21 mouse cellular contexts compared by ENCODE assay signal in genomic region chr17:65820197-65820596, GRCm38 (mm10). TPM values are rescaled to one million over a fixed set of nuclear protein-coding genes. Genes with fewer than 3 reads are reported as not detected.
DNase-seq lines count a peak whose midpoint lies in the region; ATAC-seq lines count a peak whose summit lies in the region.
"Had no signal": no experiment of that assay in that cellular context is flagged by ENCODE, and none has a peak within 500 bp of the region (broad histone marks: within the 10 kb centered on the region; RNA-seq: fewer than 3 reads in every experiment).

No protein-coding gene starts in this region.

- H3K9me3 ChIP-seq in embryonic facial prominence, embryonic 13.5 days = no peaks in the 10 kb centered on the region
- H3K9me3 ChIP-seq in embryonic facial prominence, embryonic 10.5 days = no peaks in the 10 kb centered on the region
- H3K9me3 ChIP-seq in forebrain, embryonic 16.5 days (ENCODE audit: control insufficient read depth, low read length) = no peaks in the 10 kb centered on the region
- no peaks in the 10 kb centered on the region for H3K9me3 ChIP-seq in forebrain, embryonic 10.5 days
- H3K9me3 ChIP-seq: G1E had no signal

- ATAC-seq in embryonic facial prominence, embryonic 13.5 days (ENCODE audit: insufficient number of reproducible peaks, insufficient read depth, low FRiP score, low TSS enrichment, low read depth) = no peak
- peak; percentile 54; the same call in 1 of the 2 replicates for ATAC-seq in forebrain, embryonic 16.5 days
- ATAC-seq: activated CD4-positive, CD25-positive, alpha-beta regulatory T cell, adult 4 months; CD4-positive, CD25-positive, alpha-beta regulatory T cell, adult 4 months; forebrain, embryonic 14.5 days; Patski had no signal

- DNase-seq in embryonic facial prominence, embryonic 10.5 days (ENCODE audit: low spot score) = no peak
- DNase-seq in forebrain, embryonic 10.5 days (ENCODE audit: extremely low spot score, low spot score) = no peak
- peak; percentile 22 for DNase-seq in retina, adult 2 months (ENCODE audit: low read depth, low spot score)
- no peak for DNase-seq in retina, embryonic 14.5 days (ENCODE audit: low spot score)
- DNase-seq: adrenal gland, adult 8-10 months; adrenal gland, postnatal 14 days; adrenal gland, postnatal 36 days; B cell, adult 2 months; cerebellum, adult 11-12 months; cerebellum, adult 2 months; cerebellum, adult 9-10 months; cerebellum, postnatal 10 days; cerebellum, postnatal 25 days had no signal

- WGBS in embryonic facial prominence, embryonic 13.5 days = 75% methylated on average over 5 of the region's 5 CpGs
- 87% methylated on average over 5 of the region's 5 CpGs for WGBS in embryonic facial prominence, embryonic 10.5 days
- 79% methylated on average over 5 of the region's 5 CpGs for WGBS in forebrain, embryonic 16.5 days
- WGBS in forebrain, embryonic 10.5 days = 94% methylated on average over 5 of the region's 5 CpGs

- 0 out of 2 replicates have a peak overlapping the region, but pooled peaks have one; percentile 24 for H3K27ac ChIP-seq in embryonic facial prominence, embryonic 13.5 days
- no peak overlapping the region for H3K27ac ChIP-seq in embryonic facial prominence, embryonic 10.5 days (replicated peaks)
- no peak overlapping the region for H3K27ac ChIP-seq in forebrain, embryonic 16.5 days (ENCODE audit: low read length)
- no peak overlapping the region for H3K27ac ChIP-seq in forebrain, embryonic 10.5 days

- H3K4me3 ChIP-seq in embryonic facial prominence, embryonic 13.5 days = no peak overlapping the region
- no peak overlapping the region for H3K4me3 ChIP-seq in embryonic facial prominence, embryonic 10.5 days
- H3K4me3 ChIP-seq in forebrain, embryonic 16.5 days (replicated peaks; ENCODE audit: low read length) = no peak overlapping the region
- no peak overlapping the region for H3K4me3 ChIP-seq in forebrain, embryonic 10.5 days

- no peaks in the 10 kb centered on the region for H3K4me1 ChIP-seq in embryonic facial prominence, embryonic 13.5 days
- no peaks in the 10 kb centered on the region; the same call in 1 of the 2 replicates for H3K4me1 ChIP-seq in embryonic facial prominence, embryonic 10.5 days
- no peaks in the 10 kb centered on the region for H3K4me1 ChIP-seq in forebrain, embryonic 16.5 days (replicated peaks; ENCODE audit: control insufficient read depth, insufficient read depth, low read length)
- no peaks in the 10 kb centered on the region for H3K4me1 ChIP-seq in forebrain, embryonic 10.5 days

- H3K36me3 ChIP-seq in embryonic facial prominence, embryonic 13.5 days = peaks cover 74% of the 10 kb centered on the region
- peaks cover 92% of the 10 kb centered on the region for H3K36me3 ChIP-seq in embryonic facial prominence, embryonic 10.5 days (replicated peaks)
- peaks cover 26% of the 10 kb centered on the region for H3K36me3 ChIP-seq in forebrain, embryonic 16.5 days (ENCODE audit: control insufficient read depth, insufficient read depth)
- H3K36me3 ChIP-seq in forebrain, embryonic 10.5 days (replicated peaks) = peaks cover 95% of the 10 kb centered on the region

- H3K9ac ChIP-seq in embryonic facial prominence, embryonic 13.5 days = no peak overlapping the region
- no peak overlapping the region for H3K9ac ChIP-seq in forebrain, embryonic 16.5 days (replicated peaks; ENCODE audit: low read depth, low read length)

- no peaks in the 10 kb centered on the region for H3K27me3 ChIP-seq in embryonic facial prominence, embryonic 13.5 days
- H3K27me3 ChIP-seq in embryonic facial prominence, embryonic 10.5 days (replicated peaks; ENCODE audit: low read depth, poor library complexity, severe bottlenecking) = no peaks in the 10 kb centered on the region
- H3K27me3 ChIP-seq in forebrain, embryonic 16.5 days (replicated peaks; ENCODE audit: control insufficient read depth, insufficient read depth, low read length) = no peaks in the 10 kb centered on the region
- no peaks in the 10 kb centered on the region for H3K27me3 ChIP-seq in forebrain, embryonic 10.5 days (ENCODE audit: poor library complexity, severe bottlenecking)
- H3K27me3 ChIP-seq: CH12.LX, Patski had no signal

- H3K4me2 ChIP-seq in embryonic facial prominence, embryonic 13.5 days = no peak overlapping the region
- no peak overlapping the region for H3K4me2 ChIP-seq in forebrain, embryonic 16.5 days (ENCODE audit: low read length)

RNA-seq across cellular contexts. Expression of gene Ppp4r1, which starts 37.8 kb away (rescaled TPM):
- 44.1 and 46.7 TPM in 2 replicates for polyA plus RNA-seq in embryonic facial prominence, embryonic 13.5 days (2015; fragmentation: Nextera tagmentation; extraction: Ambion mirVana)
- 61.4 and 67.4 TPM in 2 replicates for polyA plus RNA-seq in embryonic facial prominence, embryonic 10.5 days (2016; fragmentation: Nextera tagmentation; extraction: Ambion mirVana)
- 47.8 and 54.6 TPM in 2 replicates for polyA plus RNA-seq in forebrain, embryonic 16.5 days (2015; fragmentation: Nextera tagmentation; extraction: Ambion mirVana)
- 61.5 and 66.0 TPM in 2 replicates for polyA plus RNA-seq in forebrain, embryonic 10.5 days (2016; fragmentation: Nextera tagmentation; extraction: Ambion mirVana)

RNA-seq across cellular contexts. Expression of gene Rab31, which starts 47.6 kb away (rescaled TPM):
- 59.8 and 61.2 TPM in 2 replicates for polyA plus RNA-seq in embryonic facial prominence, embryonic 13.5 days (2015; fragmentation: Nextera tagmentation; extraction: Ambion mirVana)
- 54.6 and 58.7 TPM in 2 replicates for polyA plus RNA-seq in embryonic facial prominence, embryonic 10.5 days (2016; fragmentation: Nextera tagmentation; extraction: Ambion mirVana)
- 73.5 and 83.6 TPM in 2 replicates for polyA plus RNA-seq in forebrain, embryonic 16.5 days (2015; fragmentation: Nextera tagmentation; extraction: Ambion mirVana)
- 58.6 and 64.7 TPM in 2 replicates for polyA plus RNA-seq in forebrain, embryonic 10.5 days (2016; fragmentation: Nextera tagmentation; extraction: Ambion mirVana)
